Mouse (Mus musculus): ENCODE results near the gene Lce1c. TPM values are rescaled to one million over a fixed set of nuclear protein-coding genes. Genes with fewer than 3 reads are reported as not detected.

The Lce1c gene
- total and polyA plus RNA-seq, 3 experiments: not detected

DNA sequence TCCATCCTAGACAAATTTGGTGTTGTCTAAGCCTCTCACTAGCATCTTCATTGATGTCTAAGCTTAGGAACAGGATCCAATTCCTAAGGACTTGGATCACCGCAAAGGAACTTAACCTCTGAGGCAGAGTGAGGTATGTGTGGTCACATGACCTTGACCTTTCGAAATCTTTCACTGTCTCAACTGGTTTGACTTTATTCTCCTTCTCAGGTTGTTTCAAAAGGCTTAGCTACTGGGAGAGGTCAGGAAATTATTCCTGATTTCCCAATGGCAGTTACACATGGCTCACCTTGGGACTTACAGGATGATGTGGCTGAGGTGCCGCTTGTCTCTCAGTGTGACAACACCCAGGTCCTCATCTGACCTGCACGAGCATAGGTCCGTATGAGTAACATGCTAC, 43.6 kb downstream of the Lce1c start:
- H3K27ac ChIP-seq (ENCODE audit: insufficient read depth, low read depth): no peak overlapping the region
- H3K79me2 ChIP-seq (replicated peaks; ENCODE audit: control insufficient read depth, extremely low read depth, insufficient read depth, poor library complexity, severe bottlenecking): no peaks in the 10 kb centered on the region
- in situ Hi-C loops (cut with MboI; ENCODE audit: low pct_ligation_motif_present, low pct_unique_long_range_greater_than_20kb, low sequenced_read_pairs) (no loop called here), dilution Hi-C loops (cut with MboI; ENCODE audit: extremely low pct_ligation_motif_present, extremely low pct_unique_long_range_greater_than_20kb, low sequenced_read_pairs) (no loop called here)
- H3K4me2 ChIP-seq (ENCODE audit: insufficient read depth, low read depth, poor library complexity, severe bottlenecking): no peak overlapping the region
- no peaks in the 10 kb centered on the region for H3K9me3 ChIP-seq (replicated peaks; ENCODE audit: low read length)
- no peaks in the 10 kb centered on the region for H3K4me1 ChIP-seq (ENCODE audit: control insufficient read depth in 1 of 2, insufficient read depth in 2 of 2)
- no peaks in the 10 kb centered on the region for H3K36me3 ChIP-seq (replicated peaks in 1 of 2; ENCODE audit: control insufficient read depth in 1 of 2, insufficient read depth in 1 of 2, low read length in 1 of 2)
- H3K4me3 ChIP-seq (replicated peaks in 1 of 3; ENCODE audit: low read depth in 2 of 3, low read length in 2 of 3, poor library complexity in 1 of 3): no peak overlapping the region
- DNase-seq (ENCODE audit: extremely low read depth): no peak
- H3K27me3 ChIP-seq (replicated peaks): no peaks in the 10 kb centered on the region
- no peak overlapping the region for H3K9ac ChIP-seq (ENCODE audit: insufficient read depth, low read depth)
- TF ChIP-seq JUN (IDR thresholded peaks at IDR 0.05; ENCODE audit: insufficient read depth, low read depth, low read length) (no peak), SIN3A (IDR thresholded peaks at IDR 0.05; ENCODE audit: low read length) (no peak), CTCF (conservative IDR thresholded peaks at IDR 0.05 in 1 of 2, IDR thresholded peaks at IDR 0.05 in 1 of 2; ENCODE audit: low read depth in 2 of 2, low read length in 2 of 2) (no peak), SMC3 (IDR thresholded peaks at IDR 0.05; ENCODE audit: low read depth, low read length) (no peak), USF1 (IDR thresholded peaks at IDR 0.05; ENCODE audit: low read depth, low read length) (no peak)

Other genes with a start within 250 kb of the Lce1c start
Only the 20 nearest of the 27 such genes appear.
- not detected in 2 replicates for gene Sprr4, start 178.8 kb upstream of the Lce1c start, total RNA-seq (2012; rRNA removed)
- not detected in 2 replicates for gene Sprr4, start 178.8 kb upstream of the Lce1c start, total RNA-seq (2014; rRNA removed)
- gene Sprr4, start 178.8 kb upstream of the Lce1c start, polyA plus RNA-seq (2012; ENCODE audit: insufficient read length, low read depth): not detected in 2 replicates
- not detected in 2 replicates for gene 2310046K23Rik, start 144.7 kb upstream of the Lce1c start, total RNA-seq (2012; rRNA removed)
- not detected in 2 replicates for gene 2310046K23Rik, start 144.7 kb upstream of the Lce1c start, total RNA-seq (2014; rRNA removed)
- gene 2310046K23Rik, start 144.7 kb upstream of the Lce1c start, polyA plus RNA-seq (2012; ENCODE audit: insufficient read length, low read depth): not detected in 2 replicates
- 0.04 TPM in 1 of 2 replicates, not detected in the other for gene Ivl, start 105.5 kb upstream of the Lce1c start, total RNA-seq (2012; rRNA removed)
- 0.30 and 0.31 TPM in 2 replicates for gene Ivl, start 105.5 kb upstream of the Lce1c start, total RNA-seq (2014; rRNA removed)
- gene Ivl, start 105.5 kb upstream of the Lce1c start, polyA plus RNA-seq (2012; ENCODE audit: insufficient read length, low read depth): 0.38 and 0.44 TPM in 2 replicates
- not detected in 2 replicates for gene Smcp, start 90.2 kb upstream of the Lce1c start, total RNA-seq (2012; rRNA removed)
- not detected in 2 replicates for gene Smcp, start 90.2 kb upstream of the Lce1c start, total RNA-seq (2014; rRNA removed)
- gene Smcp, start 90.2 kb upstream of the Lce1c start, polyA plus RNA-seq (2012; ENCODE audit: insufficient read length, low read depth): not detected in 2 replicates
- not detected in 2 replicates for gene 2210017I01Rik, start 71.8 kb upstream of the Lce1c start, total RNA-seq (2012; rRNA removed)
- not detected in 2 replicates for gene 2210017I01Rik, start 71.8 kb upstream of the Lce1c start, total RNA-seq (2014; rRNA removed)
- gene 2210017I01Rik, start 71.8 kb upstream of the Lce1c start, polyA plus RNA-seq (2012; ENCODE audit: insufficient read length, low read depth): not detected in 2 replicates
- gene Lce6a, start 57.6 kb upstream of the Lce1c start, total RNA-seq (2012; rRNA removed): not detected in 2 replicates
- gene Lce6a, start 57.6 kb upstream of the Lce1c start, total RNA-seq (2014; rRNA removed): not detected in 2 replicates
- not detected in 2 replicates for gene Lce6a, start 57.6 kb upstream of the Lce1c start, polyA plus RNA-seq (2012; ENCODE audit: insufficient read length, low read depth)
- not detected in 2 replicates for gene Lce1a1, start 30.9 kb upstream of the Lce1c start, total RNA-seq (2012; rRNA removed)
- not detected in 2 replicates for gene Lce1a1, start 30.9 kb upstream of the Lce1c start, total RNA-seq (2014; rRNA removed)
- gene Lce1a1, start 30.9 kb upstream of the Lce1c start, polyA plus RNA-seq (2012; ENCODE audit: insufficient read length, low read depth): not detected in 2 replicates
- not detected in 2 replicates for gene Lce1b, start 22.3 kb upstream of the Lce1c start, total RNA-seq (2012; rRNA removed)
- gene Lce1b, start 22.3 kb upstream of the Lce1c start, total RNA-seq (2014; rRNA removed): not detected in 2 replicates
- gene Lce1b, start 22.3 kb upstream of the Lce1c start, polyA plus RNA-seq (2012; ENCODE audit: insufficient read length, low read depth): not detected in 2 replicates
- not detected in 2 replicates for gene Lce1a2, start 8.9 kb upstream of the Lce1c start, total RNA-seq (2012; rRNA removed)
- not detected in 2 replicates for gene Lce1a2, start 8.9 kb upstream of the Lce1c start, total RNA-seq (2014; rRNA removed)
- gene Lce1a2, start 8.9 kb upstream of the Lce1c start, polyA plus RNA-seq (2012; ENCODE audit: insufficient read length, low read depth): not detected in 2 replicates
- gene Lce1d, start 8.0 kb downstream of the Lce1c start, total RNA-seq (2012; rRNA removed): not detected in 2 replicates
- not detected in 2 replicates for gene Lce1d, start 8.0 kb downstream of the Lce1c start, total RNA-seq (2014; rRNA removed)
- not detected in 2 replicates for gene Lce1d, start 8.0 kb downstream of the Lce1c start, polyA plus RNA-seq (2012; ENCODE audit: insufficient read length, low read depth)
- gene Lce1e, start 29.8 kb downstream of the Lce1c start, total RNA-seq (2012; rRNA removed): not detected in 2 replicates
- not detected in 2 replicates for gene Lce1e, start 29.8 kb downstream of the Lce1c start, total RNA-seq (2014; rRNA removed)
- not detected in 2 replicates for gene Lce1e, start 29.8 kb downstream of the Lce1c start, polyA plus RNA-seq (2012; ENCODE audit: insufficient read length, low read depth)
- not detected in 2 replicates for gene Lce1f, start 41.1 kb downstream of the Lce1c start, total RNA-seq (2012; rRNA removed)
- not detected in 2 replicates for gene Lce1f, start 41.1 kb downstream of the Lce1c start, total RNA-seq (2014; rRNA removed)
- gene Lce1f, start 41.1 kb downstream of the Lce1c start, polyA plus RNA-seq (2012; ENCODE audit: insufficient read length, low read depth): not detected in 2 replicates
- gene Gm38119, start 59.8 kb downstream of the Lce1c start, total RNA-seq (2012; rRNA removed): not detected in 2 replicates
- gene Gm38119, start 59.8 kb downstream of the Lce1c start, total RNA-seq (2014; rRNA removed): not detected in 2 replicates
- gene Gm38119, start 59.8 kb downstream of the Lce1c start, polyA plus RNA-seq (2012; ENCODE audit: insufficient read length, low read depth): not detected in 2 replicates
- not detected in 2 replicates for gene Lce1g, start 73.1 kb downstream of the Lce1c start, total RNA-seq (2012; rRNA removed)
- gene Lce1g, start 73.1 kb downstream of the Lce1c start, total RNA-seq (2014; rRNA removed): not detected in 2 replicates
- not detected in 2 replicates for gene Lce1g, start 73.1 kb downstream of the Lce1c start, polyA plus RNA-seq (2012; ENCODE audit: insufficient read length, low read depth)
- not detected in 2 replicates for gene Lce1h, start 85.8 kb downstream of the Lce1c start, total RNA-seq (2012; rRNA removed)
- gene Lce1h, start 85.8 kb downstream of the Lce1c start, total RNA-seq (2014; rRNA removed): not detected in 2 replicates
- gene Lce1h, start 85.8 kb downstream of the Lce1c start, polyA plus RNA-seq (2012; ENCODE audit: insufficient read length, low read depth): not detected in 2 replicates
- gene Lce1i, start 99.7 kb downstream of the Lce1c start, total RNA-seq (2012; rRNA removed): not detected in 2 replicates
- gene Lce1i, start 99.7 kb downstream of the Lce1c start, total RNA-seq (2014; rRNA removed): not detected in 2 replicates
- not detected in 2 replicates for gene Lce1i, start 99.7 kb downstream of the Lce1c start, polyA plus RNA-seq (2012; ENCODE audit: insufficient read length, low read depth)
- not detected in 2 replicates for gene Lce1j, start 111.3 kb downstream of the Lce1c start, total RNA-seq (2012; rRNA removed)
- not detected in 2 replicates for gene Lce1j, start 111.3 kb downstream of the Lce1c start, total RNA-seq (2014; rRNA removed)
- not detected in 2 replicates for gene Lce1j, start 111.3 kb downstream of the Lce1c start, polyA plus RNA-seq (2012; ENCODE audit: insufficient read length, low read depth)
- gene Lce1k, start 128.6 kb downstream of the Lce1c start, total RNA-seq (2012; rRNA removed): not detected in 2 replicates
- gene Lce1k, start 128.6 kb downstream of the Lce1c start, total RNA-seq (2014; rRNA removed): not detected in 2 replicates
- gene Lce1k, start 128.6 kb downstream of the Lce1c start, polyA plus RNA-seq (2012; ENCODE audit: insufficient read length, low read depth): not detected in 2 replicates
- gene Kprp, start 148.0 kb downstream of the Lce1c start, total RNA-seq (2012; rRNA removed): not detected in 2 replicates
- not detected in 2 replicates for gene Kprp, start 148.0 kb downstream of the Lce1c start, total RNA-seq (2014; rRNA removed)
- gene Kprp, start 148.0 kb downstream of the Lce1c start, polyA plus RNA-seq (2012; ENCODE audit: insufficient read length, low read depth): not detected in 2 replicates
- gene Lce1l, start 172.0 kb downstream of the Lce1c start, total RNA-seq (2012; rRNA removed): not detected in 2 replicates
- not detected in 2 replicates for gene Lce1l, start 172.0 kb downstream of the Lce1c start, total RNA-seq (2014; rRNA removed)
- not detected in 2 replicates for gene Lce1l, start 172.0 kb downstream of the Lce1c start, polyA plus RNA-seq (2012; ENCODE audit: insufficient read length, low read depth)